Mouse (Mus musculus) left cerebral cortex, adult 2 months (tissue): ENCODE measurements around the gene Rnf24. TPM values are rescaled to one million over a fixed set of nuclear protein-coding genes. Genes with fewer than 3 reads are reported as not detected.

ENCODE experiments used
- DNase-seq, 2 experiments: peaks; one replicate each; pipeline ENCODE4 v3.0.0; 2021 to 2022; ENCODE audit warnings: low spot score in 2 of 2, mixed read lengths in 1 of 2; ENCODE audit errors: extremely low spot score in 1 of 2
- H3K27ac ChIP-seq: fragments of 200-600 bp; 2 replicates; pipeline ENCODE4 v1.8.1; 2022
- H3K4me3 ChIP-seq: fragments of 200-600 bp; 2 replicates; pipeline ENCODE4 v1.8.1; 2022
- CTCF ChIP-seq: fragments of 200-600 bp; IDR thresholded peaks from 2 replicates; pipeline ENCODE4 v1.8.1; 2022; ENCODE audit warnings: antibody characterized with exemption, mild to moderate bottlenecking, moderate library complexity
- intact Hi-C: fragments of 180-260 bp; cut with DNase I; formaldehyde crosslinking; loops from one replicate; pipeline ENCODE4 v1.15.1; 2025
- microRNA-seq, 2 experiments: library from miRNA; unstranded; fragments of <30 nt; microRNA quantifications; one replicate each; pipeline ENCODE4 v1.2.0; 2021
- total RNA-seq, 2 experiments: library from RNA; stranded (reverse); gene quantifications; 2 replicates each; pipeline ENCODE4 v1.2.3; 2021

Rnf24 gene
- total RNA-seq, 2 experiments from 2014 or later: 39.8 to 41.4 TPM

GRCm38 (mm10) chr2:131262213-131262672 lies 90.4 kb downstream of the Rnf24 start, which contains the start of gene Pank2:
Pank2 (plus strand) TSS chr2:131262495.
- intact Hi-C loops: loop anchor here (1.0 to 5.0 kb wide), 5 partner anchors 29 to 100 kb away; partner anchors contain the start of genes 1700037H04Rik, Cenpb and Rnf24
- no peak; the same call in none of the 2 replicates for TF ChIP-seq CTCF
- DNase-seq: peak; percentile 97 to 98
- Histone ChIP-seq H3K27ac (peak within 1 kb of the TSS; percentile 99), H3K4me3 (peak within 1 kb of the TSS; percentile 63)

- TF ChIP-seq CTCF: no peak
- Histone ChIP-seq H3K27ac (peak overlapping the region; percentile 99), H3K4me3 (peak overlapping the region; percentile 63)
- intact Hi-C loops: loop anchor here (1.0 to 5.0 kb wide), 5 partner anchors 29 to 99 kb away; partner anchors contain the start of genes 1700037H04Rik, Cenpb and Rnf24
- no peak for DNase-seq
These were observed 91.0 kb downstream of the Rnf24 start for GRCm38 (mm10) chr2:131261481-131262212.

GRCm38 (mm10) chr2:131260544-131261307 lies 92.0 kb downstream of the Rnf24 start:
- Histone ChIP-seq H3K27ac (0 out of 2 replicates have a peak overlapping the region, but pooled peaks have one; percentile 44), H3K4me3 (no peak overlapping the region)
- no peak for TF ChIP-seq CTCF
- intact Hi-C loops: loop anchor here (5.0 kb wide), 2 partner anchors 92 to 98 kb away; partner anchors contain the start of genes 1700037H04Rik and Rnf24
- DNase-seq: no peak

GRCm38 (mm10) chr2:131258693-131259092 lies 94.0 kb downstream of the Rnf24 start:
- no peak overlapping the region for H3K4me3 ChIP-seq
- no peak for DNase-seq
- intact Hi-C loops: no loop called here

GRCm38 (mm10) chr2:131255738-131256137 lies 97.0 kb downstream of the Rnf24 start:
- DNase-seq: no peak
- H3K27ac ChIP-seq: no peak overlapping the region
- TF ChIP-seq CTCF: no peak
- no peak overlapping the region for H3K4me3 ChIP-seq
- intact Hi-C loops: no loop called here

More at GRCm38 (mm10) chr2:131258693-131259092, 94.0 kb downstream of the Rnf24 start:
- H3K27ac ChIP-seq: no peak overlapping the region
- no peak for TF ChIP-seq CTCF

- no peak for DNase-seq
- H3K27ac ChIP-seq: no peak overlapping the region
- TF ChIP-seq CTCF: no peak
- no peak overlapping the region for H3K4me3 ChIP-seq
- intact Hi-C loops: loop anchor here (5.0 kb wide), 3 partner anchors 37 to 197 kb away; no protein-coding TSS in a partner anchor
These were observed 98.4 kb downstream of the Rnf24 start for GRCm38 (mm10) chr2:131254329-131254713.

GRCm38 (mm10) chr2:131253681-131254328 lies 98.9 kb downstream of the Rnf24 start:
- intact Hi-C loops: loop anchor here (5.0 kb wide), 3 partner anchors 37 to 197 kb away; no protein-coding TSS in a partner anchor
- DNase-seq: peak; percentile 20 to 23
- Histone ChIP-seq H3K4me3 (no peak overlapping the region), H3K27ac (no peak overlapping the region)
- TF ChIP-seq CTCF: peak; percentile 64

Small RNAs within 50 kb of the gene (microRNA-seq; reads per million reads assigned to microRNA genes)
- gene Mir103-2: 7.8 to 27.2 reads per million in 2 experiments

Other genes with a start within 250 kb of the Rnf24 start
- 10 to 100 TPM; 10.1 to 12.8 TPM for gene Hspa12b, start 225.6 kb downstream of the Rnf24 start, total RNA-seq
- gene Gm11037, start 219.4 kb downstream of the Rnf24 start, total RNA-seq: not detected
- 10 to 100 TPM; 63.7 to 76.7 TPM for gene 1700037H04Rik, start 192.8 kb downstream of the Rnf24 start, total RNA-seq
- 10 to 100 TPM; 65.3 to 69.8 TPM for gene Cenpb, start 172.8 kb downstream of the Rnf24 start, total RNA-seq
- gene Cdc25b, start 165.9 kb downstream of the Rnf24 start, total RNA-seq: 10 to 100 TPM; 19.8 to 22.2 TPM
- 10 to 100 TPM; 10.9 to 11.0 TPM for gene Spef1, start 165.6 kb downstream of the Rnf24 start, total RNA-seq
- 10 to 100 TPM; 21.7 to 28.7 TPM for gene Ap5s1, start 145.8 kb downstream of the Rnf24 start, total RNA-seq
- 1 to 10 TPM; 6.7 to 6.9 TPM for gene Mavs, start 118.8 kb downstream of the Rnf24 start, total RNA-seq
- gene Pank2, start 90.4 kb downstream of the Rnf24 start, total RNA-seq: 10 to 100 TPM; 62.8 to 74.0 TPM
- gene Smox, start 138.6 kb upstream of the Rnf24 start, total RNA-seq: 10 to 100 TPM; 68.9 to 80.3 TPM
- 10 to 100 TPM; 64.3 to 65.7 TPM for gene Adra1d, start 209.4 kb upstream of the Rnf24 start, total RNA-seq